Mouse (Mus musculus) left cerebral cortex, postnatal 14 days (tissue): ENCODE results near the gene Gadd45gip1. TPM values are rescaled to one million over a fixed set of nuclear protein-coding genes. Genes with fewer than 3 reads are reported as not detected.

ENCODE experiments used
- DNase-seq, 2 experiments: peaks; one replicate each; pipeline ENCODE4 v3.0.0; 2021 to 2022; ENCODE audit warnings: low spot score in 2 of 2, mixed read lengths in 1 of 2
- intact Hi-C: fragments of 180-260 bp; cut with DNase I; formaldehyde crosslinking; loops from one replicate; pipeline ENCODE4 v1.15.1; 2025
- total RNA-seq, 2 experiments: library from RNA; stranded (reverse); gene quantifications; 2 replicates each; pipeline ENCODE4 v1.2.3; 2021

Gadd45gip1 gene
- total RNA-seq, 2 experiments from 2014 or later = 23.4 to 23.6 TPM

DNA sequence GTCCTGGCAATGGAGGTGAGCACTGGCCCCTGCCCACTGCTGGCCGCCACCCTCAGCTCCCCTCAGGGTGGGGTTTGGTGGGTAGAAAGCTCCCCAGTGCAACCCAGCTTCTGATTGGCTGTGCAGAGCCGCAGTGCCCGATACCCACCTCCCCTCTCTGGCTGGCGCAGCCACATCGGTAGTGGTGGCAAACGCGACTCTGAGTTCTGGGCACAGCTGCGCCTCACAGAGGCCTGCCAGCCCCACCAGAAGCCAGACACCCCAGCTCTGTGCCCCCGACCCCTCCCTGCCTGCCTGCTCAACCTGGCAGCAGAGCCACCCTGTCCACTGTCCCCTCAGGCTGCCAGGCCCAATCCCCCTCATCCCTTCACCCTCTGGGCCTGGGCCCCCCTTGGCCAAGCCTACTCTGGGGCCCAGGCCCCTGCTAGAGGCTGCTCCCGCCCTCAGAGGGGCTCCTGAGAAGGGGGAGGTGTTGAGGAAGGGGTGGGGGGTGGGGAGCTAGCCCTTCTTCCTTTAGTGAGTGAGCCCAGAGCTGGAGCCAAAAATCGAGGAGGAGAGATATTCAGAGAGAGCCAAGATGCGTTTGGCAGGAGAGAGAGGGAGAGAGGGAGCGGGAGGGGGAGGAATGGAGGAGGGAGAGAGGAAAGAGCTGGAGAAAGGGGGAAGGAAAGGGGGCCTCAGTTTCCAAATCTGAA lies 37.4 kb upstream of the Gadd45gip1 start:
- intact Hi-C loops = no loop called here

DNA sequence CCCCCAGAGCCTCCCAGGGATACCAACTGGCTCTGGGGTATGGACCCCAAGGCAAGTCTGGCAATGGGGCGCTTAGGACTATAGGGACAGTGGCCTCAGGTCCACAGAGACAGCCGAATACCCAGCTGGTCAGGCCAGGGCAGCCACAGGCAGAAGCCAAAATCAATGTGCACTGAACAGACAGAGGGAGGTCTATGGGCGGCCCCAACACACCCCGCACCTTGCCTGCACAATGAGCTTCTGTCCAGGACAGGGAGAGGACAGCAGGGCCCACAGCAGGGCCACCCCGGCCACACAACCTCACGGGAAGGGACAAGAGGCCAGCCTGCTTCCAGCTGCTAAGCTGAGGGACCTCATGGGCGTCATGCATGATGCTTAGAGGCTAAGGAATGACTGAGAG lies 36.8 kb upstream of the Gadd45gip1 start:
- intact Hi-C loops = no loop called here

More for the DNA sequence above, 37.4 kb upstream of the Gadd45gip1 start:
- peak; percentile 66 to 87 for DNase-seq

DNA sequence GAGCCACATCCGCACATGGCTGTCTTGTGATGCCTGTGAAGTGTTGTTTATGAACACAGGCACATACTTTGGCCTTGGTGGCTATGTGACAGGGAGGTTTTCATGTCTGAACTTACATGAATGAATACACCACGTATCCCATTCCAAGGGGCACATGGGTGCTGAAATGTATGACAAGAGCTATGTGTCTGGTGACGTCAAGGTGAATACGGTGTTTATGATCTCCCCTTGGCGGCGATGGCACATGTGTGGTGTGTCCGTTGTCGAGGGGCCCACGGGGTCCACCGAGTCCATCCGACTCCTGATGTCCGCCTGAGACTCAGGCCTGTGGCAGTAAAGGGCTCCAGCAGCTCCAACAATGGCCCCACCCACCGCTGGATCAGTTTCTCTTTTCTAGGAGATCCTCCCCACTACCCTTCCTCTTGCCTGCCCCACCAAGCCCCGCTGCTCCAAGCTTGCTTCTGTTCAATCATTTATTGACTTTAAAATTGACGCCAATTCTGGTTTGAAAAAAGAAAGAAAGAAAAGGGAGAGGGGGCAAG lies 34.0 kb upstream of the Gadd45gip1 start:
- intact Hi-C loops = no loop called here
- DNase-seq = no peak

More for the DNA sequence above, 36.8 kb upstream of the Gadd45gip1 start:
- DNase-seq = no peak

DNA sequence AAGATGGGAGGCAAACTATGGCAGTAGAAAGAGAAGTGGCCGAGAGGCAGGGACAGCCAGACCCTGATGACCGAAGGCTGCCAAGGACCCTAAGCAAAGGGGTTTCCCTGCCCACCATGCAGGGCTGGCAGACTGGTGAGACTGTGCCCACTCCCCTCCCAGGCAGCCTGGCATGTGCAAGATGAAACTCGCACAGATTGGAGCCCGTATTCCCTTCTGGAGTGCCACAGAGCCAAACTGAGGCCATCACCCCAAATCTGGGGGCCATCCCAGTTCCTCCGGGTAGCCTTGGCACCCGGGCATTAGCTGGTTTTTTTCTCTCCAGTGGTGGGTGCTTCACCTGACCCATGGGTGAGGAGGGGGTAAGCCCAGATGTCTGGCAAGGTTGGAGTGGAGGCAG lies 33.4 kb upstream of the Gadd45gip1 start:
- no peak for DNase-seq
- intact Hi-C loops = loop anchor here (2.0 kb wide), 1 partner anchor 19 kb away; no protein-coding TSS in a partner anchor

DNA sequence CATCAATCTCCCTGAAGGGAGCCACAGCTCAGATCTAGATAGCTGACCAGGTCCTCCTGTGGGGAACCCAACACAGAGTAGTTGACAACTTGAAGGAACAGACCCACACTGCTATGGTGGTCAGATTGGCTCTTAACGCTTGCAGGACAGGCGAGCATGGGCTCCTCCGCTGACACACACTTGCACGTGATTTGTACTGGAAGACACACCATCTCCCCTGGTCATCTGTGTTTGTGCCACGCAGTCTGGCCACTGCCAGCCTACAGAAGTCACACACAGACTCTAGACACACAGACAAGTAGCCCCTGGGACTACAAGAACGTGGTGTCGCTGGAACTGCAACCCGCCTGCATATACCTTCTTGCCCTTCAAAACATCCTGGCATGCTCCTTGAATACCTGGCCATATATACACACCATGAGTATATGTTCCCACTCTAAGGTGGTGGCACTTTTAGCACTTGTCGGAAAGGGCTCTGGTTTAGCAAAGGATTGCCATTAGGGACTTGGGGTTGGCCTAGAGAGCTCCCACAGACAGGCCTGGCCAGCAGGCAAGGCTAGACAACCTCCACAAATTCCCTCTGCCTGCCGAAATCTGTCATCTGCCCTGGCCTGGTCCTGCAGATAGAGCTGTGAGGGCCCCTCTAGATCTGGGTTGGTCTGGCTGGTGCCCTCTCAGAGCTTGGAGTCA lies 32.7 kb upstream of the Gadd45gip1 start:
- no peak for DNase-seq
- intact Hi-C loops = loop anchor here (2.0 kb wide), 1 partner anchor 20 kb away; no protein-coding TSS in a partner anchor

DNA sequence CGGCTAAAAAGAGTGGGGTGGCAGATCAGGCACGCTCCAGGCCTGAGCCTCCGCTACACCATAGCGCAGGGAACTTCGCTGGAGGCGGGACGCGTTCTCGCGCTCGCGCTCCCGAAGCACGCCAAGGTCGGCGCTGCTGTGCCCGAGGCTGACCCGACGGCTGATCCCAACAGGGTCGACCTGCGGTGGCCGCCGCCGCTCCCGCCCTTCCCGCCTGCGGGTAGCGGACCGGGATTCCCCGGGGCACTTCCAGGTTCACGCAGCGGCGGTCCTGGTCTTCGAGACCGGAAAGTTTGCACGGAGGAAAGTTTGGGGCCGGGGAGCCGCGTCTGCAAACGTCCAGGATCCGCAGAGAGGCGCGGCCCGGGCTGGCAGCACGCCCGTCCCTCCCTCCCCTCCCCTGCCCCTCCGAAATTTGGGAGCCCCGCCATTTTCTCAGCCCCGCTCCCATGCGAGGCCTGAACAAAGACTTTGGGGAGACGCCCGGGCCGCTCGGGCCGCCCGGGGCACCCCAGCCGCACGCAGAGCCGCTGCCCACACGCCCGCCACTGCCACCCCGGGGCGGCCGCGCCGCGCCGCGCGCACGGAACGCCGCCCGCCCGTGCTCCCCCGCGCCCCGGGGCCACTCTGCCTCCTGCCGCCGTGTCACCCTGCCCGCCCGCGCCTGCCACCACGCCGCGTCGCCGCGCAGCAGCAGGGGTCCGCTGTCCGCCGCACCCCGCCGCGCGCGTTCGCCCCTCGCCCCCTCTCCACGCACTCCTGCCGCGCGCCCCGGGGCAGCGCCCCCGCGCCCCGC lies 32.0 kb upstream of the Gadd45gip1 start:
- DNase-seq = no peak
- intact Hi-C loops = loop anchor here (2.0 kb wide), 1 partner anchor 21 kb away; no protein-coding TSS in a partner anchor

DNA sequence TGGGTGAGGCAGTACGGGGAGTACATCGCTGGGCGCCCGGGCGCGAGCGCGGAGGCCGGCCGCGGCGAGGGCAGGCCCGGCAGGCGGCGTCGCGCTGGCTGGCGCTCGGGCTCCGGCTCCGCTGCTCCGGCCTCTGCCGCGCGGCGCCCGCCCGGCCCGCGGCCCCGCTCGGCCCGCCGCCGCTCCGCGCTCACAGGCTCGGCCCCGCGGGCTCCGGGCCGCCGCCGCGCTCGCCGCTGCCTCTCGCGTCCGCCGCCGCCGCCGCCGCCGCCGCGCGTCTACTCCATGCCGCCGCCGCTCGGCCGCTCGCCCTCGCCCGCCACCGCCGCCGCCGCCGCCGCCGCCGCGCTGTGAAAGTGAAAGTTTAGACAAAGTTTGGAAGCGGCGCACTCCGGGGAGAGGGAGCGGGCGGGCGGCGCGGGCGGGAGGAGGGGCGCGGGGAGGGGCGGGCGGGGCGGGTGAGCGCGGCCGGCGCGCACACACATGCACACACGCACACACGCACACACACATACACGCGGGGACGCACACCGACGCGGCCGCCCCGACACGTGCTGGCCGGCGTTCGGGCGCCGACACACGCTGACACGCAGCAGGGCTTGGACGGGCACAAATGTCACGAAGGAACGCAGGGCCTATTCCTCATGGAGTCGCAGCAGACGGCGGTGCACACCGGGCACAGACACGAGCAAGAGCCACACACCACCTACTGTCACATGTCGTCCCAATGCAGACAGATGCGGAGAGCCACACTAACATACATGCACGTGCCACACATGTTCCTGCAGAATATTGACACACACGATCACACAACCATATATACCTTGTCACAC lies 31.1 kb upstream of the Gadd45gip1 start, which contains the start of gene Nfix:
Nfix (minus strand) TSS at position 346 of the 833 bp plus-strand sequence.
- peak; percentile 55 to 85 for DNase-seq
- intact Hi-C loops = loop anchor here (2.0 kb wide), 1 partner anchor 21 kb away; no protein-coding TSS in a partner anchor

DNA sequence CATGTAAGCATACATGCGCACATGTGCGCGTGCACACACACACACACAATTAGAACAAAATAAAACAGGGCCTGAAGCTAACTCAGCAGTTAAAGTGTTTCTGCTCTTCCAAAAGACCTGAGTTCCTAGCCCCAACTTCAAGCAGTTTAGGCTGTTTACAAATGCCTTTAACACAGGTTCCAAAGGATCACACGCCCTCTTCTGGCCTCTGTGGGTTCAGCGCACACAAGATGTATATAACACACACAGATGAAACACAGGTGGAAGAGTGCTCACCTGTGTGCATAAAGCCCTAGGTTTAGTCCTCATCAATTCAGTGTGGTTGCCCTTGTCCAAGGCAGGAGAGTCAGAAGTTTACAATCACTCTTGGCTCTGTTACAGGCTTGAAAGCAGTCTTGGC lies 25.3 kb upstream of the Gadd45gip1 start:
- intact Hi-C loops = no loop called here
- DNase-seq = no peak

DNA sequence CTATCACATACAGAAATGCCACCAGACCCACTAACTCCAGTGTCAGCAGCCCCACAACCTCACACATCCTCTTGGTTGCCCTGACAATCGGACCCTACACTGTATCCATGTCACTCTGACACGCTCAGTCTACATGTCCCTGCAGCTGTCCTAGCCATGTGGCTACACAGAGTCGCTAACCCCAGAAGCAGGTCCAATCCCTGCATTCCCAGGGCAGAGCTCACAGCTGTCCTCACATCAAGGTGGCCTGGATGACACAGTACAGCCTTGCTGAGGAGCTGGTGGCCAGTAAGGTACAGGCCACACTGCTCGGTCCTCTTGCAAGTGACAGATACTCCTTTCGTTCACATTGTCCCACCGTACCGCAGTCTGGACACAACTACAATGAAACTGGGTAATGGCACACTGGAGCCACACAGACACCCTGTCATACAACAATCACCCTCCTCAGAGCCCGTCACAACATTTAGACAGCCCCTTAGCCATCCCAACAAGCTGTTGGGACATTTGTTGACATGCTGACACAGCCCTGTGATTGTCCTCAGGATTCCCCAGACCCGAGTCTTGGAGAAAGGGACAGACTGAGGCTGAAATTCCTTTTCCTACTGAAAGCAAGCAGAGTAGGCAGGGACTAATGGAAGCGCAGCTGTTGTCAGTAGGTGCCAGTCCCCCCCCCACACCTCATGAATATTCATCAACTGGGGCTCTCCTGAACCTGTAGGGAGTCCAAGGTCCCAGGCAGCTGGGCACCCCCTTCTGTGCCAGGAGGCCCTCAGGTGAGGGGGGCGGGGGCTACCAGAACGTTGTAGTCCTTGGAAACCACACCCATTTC lies 22.0 kb upstream of the Gadd45gip1 start:
- DNase-seq = no peak
- intact Hi-C loops = no loop called here

DNA sequence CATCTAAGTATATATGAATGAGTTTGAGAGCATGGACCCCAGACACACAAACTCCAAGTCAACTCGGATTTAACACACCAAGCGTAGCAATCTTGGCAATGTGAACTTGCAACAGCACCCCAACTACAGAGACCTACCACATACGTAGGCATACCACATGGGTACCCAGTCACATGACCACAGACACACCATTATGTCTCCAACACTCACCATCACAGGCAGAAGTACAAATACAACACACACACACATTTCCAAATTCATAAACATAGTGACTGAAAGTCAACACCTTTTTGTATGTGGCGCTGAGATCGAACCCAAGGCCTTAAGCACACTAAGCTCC lies 21.4 kb upstream of the Gadd45gip1 start:
- intact Hi-C loops = loop anchor here (1.0 to 5.0 kb wide), 2 partner anchors 73 to 218 kb away; no protein-coding TSS in a partner anchor

DNA sequence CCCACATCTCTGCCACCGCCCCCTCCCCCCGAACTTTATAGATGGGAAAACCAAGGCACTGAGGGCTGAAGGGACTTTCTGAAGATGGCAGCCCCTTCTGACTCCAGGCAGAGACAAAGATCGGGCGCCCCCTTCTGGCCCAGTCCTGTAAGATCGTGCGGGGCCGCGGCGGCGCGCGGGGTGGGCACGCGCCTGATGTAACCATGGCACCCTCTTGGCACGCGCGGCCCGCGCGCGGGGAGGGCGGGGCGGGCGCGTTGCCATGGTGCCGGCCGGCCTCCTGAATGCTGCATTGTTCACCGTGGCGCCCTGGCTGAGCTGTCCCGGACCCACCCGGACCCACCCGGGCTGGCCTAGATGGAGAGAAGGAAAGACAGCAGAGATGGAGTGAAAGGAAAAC lies 20.4 kb upstream of the Gadd45gip1 start:
- intact Hi-C loops = loop anchor here (1.0 to 5.0 kb wide), 2 partner anchors 74 to 219 kb away; no protein-coding TSS in a partner anchor
- DNase-seq = peak; percentile 98

More for the DNA sequence above, 21.4 kb upstream of the Gadd45gip1 start:
- DNase-seq = no peak

DNA sequence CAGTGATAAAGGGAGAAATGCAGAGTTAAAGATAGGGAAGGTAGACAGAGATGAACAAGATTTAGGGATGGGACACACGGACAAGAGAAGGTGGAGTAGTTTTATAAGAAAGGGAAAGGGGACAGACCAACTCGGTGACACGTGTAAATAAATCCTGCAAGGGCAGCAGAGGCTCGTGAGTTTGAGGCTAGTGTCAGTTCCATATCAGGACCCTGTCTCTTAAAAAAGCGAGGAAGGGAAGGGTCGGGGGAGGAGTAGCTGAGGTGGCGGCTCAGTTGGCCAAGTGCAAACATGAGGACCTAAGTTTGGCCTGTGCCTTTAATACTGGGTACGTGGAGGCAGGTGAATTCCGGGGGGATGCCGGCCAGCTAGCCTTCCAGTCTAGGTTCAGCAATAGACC lies 20.0 kb upstream of the Gadd45gip1 start:
- intact Hi-C loops = loop anchor here (5.0 kb wide), 1 partner anchor 219 kb away; no protein-coding TSS in a partner anchor
- no peak for DNase-seq

DNA sequence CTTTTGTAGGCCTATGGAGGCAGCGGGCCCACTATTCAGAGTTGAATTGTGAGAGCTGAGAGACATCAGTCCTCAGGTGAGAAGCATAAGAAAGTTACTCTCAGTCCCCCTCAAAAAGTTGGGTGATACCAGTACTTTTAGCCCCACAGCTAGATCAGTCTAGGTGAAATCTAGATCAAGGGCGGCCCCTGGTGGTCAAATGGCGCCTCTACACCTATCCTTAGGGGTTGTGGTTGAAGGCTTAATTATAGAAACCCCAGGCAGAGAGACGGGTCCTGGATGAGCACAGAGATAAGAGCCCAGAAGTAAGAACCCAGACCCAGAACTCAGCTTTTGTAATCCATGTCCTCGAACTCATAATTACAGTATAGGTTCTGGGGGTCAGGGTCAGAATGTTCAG lies 18.3 kb upstream of the Gadd45gip1 start:
- peak; percentile 87 to 90 for DNase-seq
- intact Hi-C loops = loop anchor here (1.0 to 5.0 kb wide), 3 partner anchors 104 to 221 kb away; no protein-coding TSS in a partner anchor

DNA sequence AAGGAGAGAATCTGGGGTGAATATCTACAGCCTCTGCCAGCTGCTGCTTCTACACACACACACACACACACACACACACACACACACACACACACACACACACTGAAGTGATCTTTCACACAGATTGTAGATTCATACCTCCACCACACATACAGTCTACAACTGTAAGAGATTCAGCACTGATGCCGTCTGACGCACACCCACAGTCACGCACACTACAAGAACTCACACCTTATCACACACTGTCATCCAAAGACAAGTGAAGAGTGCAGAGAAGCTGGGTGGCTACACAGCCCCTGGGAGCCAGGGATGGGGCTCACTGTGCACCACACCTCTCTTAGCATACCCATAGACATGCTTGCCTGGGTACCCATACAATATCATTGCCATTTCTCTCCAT lies 17.5 kb upstream of the Gadd45gip1 start:
- DNase-seq = peak in 1 of 2 experiments; percentile 69
- intact Hi-C loops = loop anchor here (1.0 to 5.0 kb wide), 3 partner anchors 105 to 222 kb away; no protein-coding TSS in a partner anchor

DNA sequence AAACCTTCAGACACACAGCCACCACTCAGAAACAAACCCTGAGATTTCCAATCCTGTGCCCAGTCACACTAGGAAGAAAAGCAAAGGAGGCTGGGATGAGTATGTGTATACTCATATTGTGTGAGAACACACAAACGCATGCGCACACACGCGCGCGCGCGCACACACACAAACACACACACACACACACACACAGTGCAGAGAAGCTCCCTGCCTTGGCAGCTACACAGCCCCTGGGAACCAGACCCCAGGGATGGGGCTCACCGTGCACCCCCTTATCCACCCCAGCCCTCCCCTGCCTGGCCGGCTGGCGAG lies 17.1 kb upstream of the Gadd45gip1 start:
- DNase-seq = no peak
- intact Hi-C loops = loop anchor here (5.0 kb wide), 1 partner anchor 222 kb away; no protein-coding TSS in a partner anchor

DNA sequence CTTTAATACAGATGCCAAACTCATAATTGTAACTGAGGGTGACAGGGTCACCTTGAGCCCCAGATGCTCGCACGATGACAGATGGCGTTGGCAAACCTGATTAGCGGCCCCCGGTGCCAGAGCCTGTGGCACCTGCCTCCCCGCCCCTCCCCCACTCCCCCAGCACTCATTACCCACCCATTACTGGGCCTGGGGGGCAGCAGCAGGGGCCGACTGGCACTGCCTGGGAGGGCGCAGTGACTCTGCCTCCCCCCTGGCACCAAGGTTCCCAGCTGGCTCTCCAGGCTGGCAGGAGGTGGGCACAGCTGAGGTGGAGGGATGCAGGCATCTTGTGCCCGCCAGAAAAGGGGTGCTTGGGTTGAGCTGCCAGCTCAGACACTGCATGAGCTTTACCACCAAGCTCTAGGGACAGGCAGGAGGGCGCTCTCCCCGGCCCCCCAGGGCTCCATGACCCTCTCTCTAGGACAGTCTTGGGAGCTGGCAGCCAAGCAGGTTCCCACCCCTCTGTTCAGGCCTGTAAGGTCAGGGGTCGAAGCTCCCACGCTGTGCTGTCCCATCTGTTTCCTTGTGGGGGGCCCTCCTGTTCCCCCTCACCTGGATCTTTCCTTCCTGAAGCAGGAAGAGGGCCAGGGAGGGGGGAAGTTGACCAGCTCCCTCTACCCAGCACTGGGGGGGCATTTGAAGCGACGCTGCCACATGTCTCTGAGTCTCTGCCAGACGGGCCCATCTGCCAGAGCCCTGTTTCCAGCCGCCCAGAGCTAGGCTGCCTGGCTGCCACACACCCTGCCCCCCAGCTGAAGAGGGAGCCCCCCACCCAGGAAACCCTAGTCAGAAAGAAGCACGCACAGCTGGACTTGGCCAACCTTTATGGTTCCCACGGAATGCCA lies 16.5 kb upstream of the Gadd45gip1 start:
- no peak for DNase-seq
- intact Hi-C loops = loop anchor here (5.0 kb wide), 2 partner anchors 177 to 222 kb away; no protein-coding TSS in a partner anchor

DNA sequence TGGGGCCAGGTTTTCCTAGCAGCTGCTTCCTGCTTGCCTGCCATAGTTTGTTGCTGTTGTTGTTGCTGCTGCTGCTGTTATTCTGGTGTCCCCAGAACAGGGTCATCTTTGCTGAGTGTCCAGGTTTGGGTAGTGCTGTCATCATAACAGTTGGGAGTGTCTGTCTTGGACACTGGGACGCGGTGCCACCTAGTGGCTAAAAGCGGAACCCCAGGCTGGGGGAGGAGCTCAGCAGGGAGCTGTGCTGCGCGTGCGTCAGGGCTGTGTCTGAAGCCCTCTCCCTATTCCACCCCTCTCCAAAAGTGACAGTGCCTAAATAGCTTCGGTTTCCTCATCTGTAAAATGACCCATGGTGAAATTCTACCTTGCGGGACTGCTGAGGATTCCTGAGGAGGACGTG lies 15.8 kb upstream of the Gadd45gip1 start:
- DNase-seq = peak; percentile 97 to 98
- intact Hi-C loops = loop anchor here (5.0 kb wide), 1 partner anchor 178 kb away; no protein-coding TSS in a partner anchor
